Mouse (Mus musculus) olfactory bulb, adult 2 months (tissue): Measurements from ENCODE around the gene Cdkl3. TPM values are rescaled to one million over a fixed set of nuclear protein-coding genes. Genes with fewer than 3 reads are reported as not detected.

Source experiments
- H3K27ac ChIP-seq: fragments of 200-500 bp; 2 replicates; pipeline ENCODE4 v1.5.1; 2012; ENCODE audit warnings: low read depth, low read length; ENCODE audit not compliant: insufficient read depth
- H3K4me1 ChIP-seq: fragments of 200-500 bp; 2 replicates; pipeline ENCODE4 v1.6.1; 2012; ENCODE audit warnings: low read length; ENCODE audit not compliant: control insufficient read depth, insufficient read depth
- H3K4me3 ChIP-seq: fragments of 200-500 bp; 2 replicates; pipeline ENCODE4 v1.5.1; 2012; ENCODE audit warnings: mild to moderate bottlenecking, low read depth, low read length, moderate library complexity; ENCODE audit not compliant: insufficient read depth
- CTCF ChIP-seq: fragments of 200-500 bp; IDR thresholded peaks from 2 replicates; pipeline ENCODE4 v1.5.1; 2012; ENCODE audit warnings: low read depth, mild to moderate bottlenecking, low read length, moderate library complexity; ENCODE audit not compliant: insufficient read depth
- POLR2A ChIP-seq: fragments of 200-500 bp; IDR thresholded peaks from 2 replicates; pipeline ENCODE4 v1.6.1; 2012; ENCODE audit warnings: mild to moderate bottlenecking, low read depth, low read length, moderate library complexity; ENCODE audit not compliant: insufficient read depth
- WGBS: fragments of 180-500 bp; shearing (Covaris S2); methylation state at CpG from one replicate; pipeline ENCODE4 v1.1.7; 2018; 5-methylcytosine and 5-hydroxymethylcytosine counted together
- polyA plus RNA-seq: library from polyadenylated mRNA; stranded (reverse); fragments of >200 nt; gene quantifications from 2 replicates; pipeline ENCODE4 v1.2.4, GENCODE M21; 2012; ENCODE audit warnings: low replicate concordance; ENCODE audit not compliant: missing spikeins, insufficient read depth, insufficient read length

Gene Cdkl3
- polyA plus RNA-seq, 1 experiment: not detected

GRCm38 (mm10) chr11:51967443-51968401, 36.3 kb upstream of the Cdkl3 start, which contains the start of gene Cdkn2aipnl:
Gene Cdkn2aipnl, plus strand, starts transcription at chr11:51967661.
- WGBS: 3% methylated on average over 63 of the region's 63 CpGs

GRCm38 (mm10) chr11:51968896-51969295, 35.1 kb upstream of the Cdkl3 start:
- Histone ChIP-seq H3K4me1 (peaks cover 12% of the 10 kb centered on the region), H3K27ac (no peak overlapping the region), H3K4me3 (no peak overlapping the region)
- WGBS: 94% methylated on average over 9 of the region's 9 CpGs
- no peak for TF ChIP-seq CTCF
- TF ChIP-seq POLR2A: no peak

More at GRCm38 (mm10) chr11:51967443-51968401, 36.3 kb upstream of the Cdkl3 start, which contains the start of gene Cdkn2aipnl:
- TF ChIP-seq CTCF: peak; percentile 89
- 0 out of 2 replicates have a peak, but pooled peaks have one; percentile 35 for TF ChIP-seq POLR2A
- Histone ChIP-seq H3K4me1 (peaks cover 12% of the 10 kb centered on the region), H3K27ac (peak within 1 kb of the TSS; percentile 12; the same call in 1 of the 2 replicates), H3K4me3 (peak within 1 kb of the TSS; percentile 57)

DNA sequence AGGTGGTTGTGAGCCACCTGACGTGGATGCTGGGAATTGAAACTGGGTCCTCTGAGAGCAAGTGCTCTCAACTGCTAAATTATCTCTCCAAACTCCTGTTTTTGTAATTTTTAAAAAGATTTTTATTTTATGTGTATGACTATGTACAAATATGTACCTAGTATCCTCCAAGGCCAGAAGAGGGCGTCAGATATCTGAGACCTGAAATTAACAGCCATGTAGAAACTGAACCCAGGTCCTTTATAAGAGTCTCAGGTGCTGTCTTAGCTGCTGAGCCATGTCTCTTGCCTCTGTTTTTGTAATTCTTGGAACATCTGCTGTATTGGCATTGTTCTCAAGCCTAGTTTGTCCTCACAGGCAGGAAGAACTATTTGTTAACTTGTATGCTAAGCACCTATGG, 34.5 kb upstream of the Cdkl3 start:
- TF ChIP-seq CTCF (no peak), POLR2A (no peak)
- Histone ChIP-seq H3K27ac (no peak overlapping the region), H3K4me1 (peaks cover 12% of the 10 kb centered on the region), H3K4me3 (no peak overlapping the region)
- 92% methylated on average over 2 of the region's 2 CpGs for WGBS

GRCm38 (mm10) chr11:51971644-51972043, 32.4 kb upstream of the Cdkl3 start:
- no peak for TF ChIP-seq POLR2A
- no peak for TF ChIP-seq CTCF
- peaks cover 12% of the 10 kb centered on the region for H3K4me1 ChIP-seq
- H3K4me3 ChIP-seq: no peak overlapping the region
- WGBS: 94% methylated on average over 6 of the region's 6 CpGs
- H3K27ac ChIP-seq: no peak overlapping the region

GRCm38 (mm10) chr11:51999611-52000289, 4.3 kb upstream of the Cdkl3 start:
- Histone ChIP-seq H3K4me3 (peak overlapping the region; percentile 75), H3K27ac (peak overlapping the region; percentile 100), H3K4me1 (peaks cover 7% of the 10 kb centered on the region; the same call in 1 of the 2 replicates)
- WGBS: under 1% methylated on average over 29 of the region's 29 CpGs
- TF ChIP-seq CTCF: no peak

GRCm38 (mm10) chr11:52000290-52000962, 3.6 kb upstream of the Cdkl3 start, which contains the start of gene Ube2b:
Gene Ube2b, minus strand, starts transcription at chr11:52000762.
- TF ChIP-seq CTCF (no peak), POLR2A (peak; percentile 91)
- H3K4me1 ChIP-seq: peaks cover 7% of the 10 kb centered on the region; the same call in 1 of the 2 replicates
- peak within 1 kb of the TSS; percentile 100 for H3K27ac ChIP-seq
- peak within 1 kb of the TSS; percentile 75 for H3K4me3 ChIP-seq
- 1% methylated on average over 63 of the region's 63 CpGs for WGBS

DNA sequence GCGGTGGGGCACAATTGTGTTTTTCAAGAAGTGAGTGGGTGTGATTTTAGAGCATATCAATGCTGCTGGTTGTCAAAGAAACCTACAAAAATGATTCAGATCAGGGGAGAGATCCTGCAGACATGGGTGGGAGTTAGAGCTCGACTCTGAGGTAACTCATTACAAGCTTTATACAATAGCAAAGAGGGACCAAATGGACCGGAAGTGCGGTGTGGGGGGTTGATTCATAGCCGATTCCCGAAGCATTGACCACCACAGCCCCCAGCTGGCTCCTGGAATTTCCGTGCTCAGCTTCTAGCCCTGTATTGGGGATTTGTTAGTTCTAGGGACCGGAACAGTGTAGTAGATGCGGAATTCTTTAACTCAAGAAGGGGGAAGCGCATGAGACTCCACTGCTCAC, 2.7 kb upstream of the Cdkl3 start:
- Histone ChIP-seq H3K4me1 (peaks cover 7% of the 10 kb centered on the region; the same call in 1 of the 2 replicates), H3K4me3 (no peak overlapping the region), H3K27ac (no peak overlapping the region)

DNA sequence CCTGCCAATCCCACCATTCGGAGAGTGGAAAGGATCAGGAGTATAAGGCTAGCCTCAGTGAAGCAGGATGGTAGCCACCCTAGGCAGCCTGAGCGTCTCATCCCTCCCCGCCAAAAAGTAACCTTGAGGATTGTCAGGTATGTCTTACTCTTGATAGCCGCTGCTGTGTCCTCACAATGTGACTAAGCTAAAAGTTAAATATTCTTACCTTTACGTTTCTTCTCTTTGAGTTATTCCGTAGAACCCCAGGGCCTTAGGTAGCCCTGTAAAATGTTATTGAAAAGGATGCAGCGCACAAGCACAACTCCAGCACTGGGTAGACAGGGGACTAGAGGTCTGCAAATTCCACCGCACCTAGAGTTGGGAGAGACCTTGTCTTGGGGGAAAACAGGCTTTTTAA, 2.2 kb upstream of the Cdkl3 start:
- WGBS: 93% methylated on average over 8 of the region's 8 CpGs
- H3K4me1 ChIP-seq: peaks cover 7% of the 10 kb centered on the region; the same call in 1 of the 2 replicates
- TF ChIP-seq POLR2A (no peak), CTCF (no peak)
- H3K27ac ChIP-seq: no peak overlapping the region
- no peak overlapping the region for H3K4me3 ChIP-seq

More for the DNA sequence above, 2.7 kb upstream of the Cdkl3 start:
- 39% methylated on average over 10 of the region's 10 CpGs for WGBS
- no peak for TF ChIP-seq CTCF
- no peak for TF ChIP-seq POLR2A
